ENCODE assay signal across 8 mouse cellular contexts in the genomic region with DNA sequence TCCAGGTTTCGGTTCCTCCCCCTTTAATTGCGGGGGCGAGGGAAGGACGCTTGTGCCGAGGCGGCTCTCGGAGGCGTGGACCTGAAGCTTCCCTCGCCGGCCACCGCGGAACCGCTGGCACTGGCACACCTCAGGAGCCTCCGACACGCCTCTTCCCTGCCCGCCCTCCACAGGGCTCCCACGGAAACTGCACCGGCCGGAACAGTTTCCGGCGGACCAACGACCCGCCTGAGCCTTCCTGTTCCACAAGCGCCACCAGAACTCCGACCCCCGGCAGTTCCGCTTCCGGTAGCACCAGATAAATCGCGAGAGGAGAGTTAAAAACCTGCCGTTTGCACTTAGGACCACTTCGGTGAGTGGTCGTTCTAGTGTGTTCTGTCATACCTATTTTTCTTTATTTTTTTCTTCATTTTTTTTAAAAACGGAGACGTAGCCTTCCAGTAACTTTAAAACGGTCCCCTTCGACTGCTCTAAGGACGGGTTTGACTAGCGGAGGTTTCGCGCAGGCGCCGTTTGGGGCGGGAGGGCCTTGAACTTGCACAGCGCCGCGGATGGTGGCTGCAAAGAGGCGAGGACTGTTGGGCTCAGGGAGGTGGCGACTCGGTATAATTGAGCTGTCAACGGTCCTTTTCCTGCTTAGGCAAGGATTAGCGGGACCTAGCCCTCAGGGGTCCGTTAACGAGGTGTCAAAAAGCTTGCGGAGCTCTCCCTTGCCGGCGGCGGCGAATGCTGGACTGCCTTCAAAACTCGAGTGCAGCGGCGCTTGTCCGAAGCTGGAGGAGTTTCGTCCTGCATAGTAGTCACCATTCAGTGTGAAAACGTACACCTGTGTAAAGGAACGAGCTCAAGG. TPM values are rescaled to one million over a fixed set of nuclear protein-coding genes. Genes with fewer than 3 reads are reported as not detected.
DNase-seq lines count a peak whose midpoint lies in the region; ATAC-seq lines count a peak whose summit lies in the region.

Gin1 (plus strand) TSS at position 269 of the 850 bp plus-strand sequence.
Ppip5k2 (minus strand) TSS at position 508 of the 850 bp plus-strand sequence.

- peak; percentile 95 for ATAC-seq in erythroblast, adult 5-6 weeks (replicated peaks; ENCODE audit: low FRiP score, poor library complexity, severe bottlenecking)
- ATAC-seq in kidney, embryonic 15.5 days (replicated peaks; ENCODE audit: low FRiP score): peak; percentile 99
- ATAC-seq in monocyte, adult 5-6 weeks (replicated peaks; ENCODE audit: insufficient number of reproducible peaks, low FRiP score, low TSS enrichment, poor library complexity, severe bottlenecking): peak; percentile 91

- peak within 1 kb of the TSS; percentile 69 for H3K4me2 ChIP-seq in kidney, embryonic 15.5 days

- H3K4me3 ChIP-seq in heart, embryonic 10.5 days: peak within 1 kb of the TSS; percentile 95
- peak within 1 kb of the TSS; percentile 98 for H3K4me3 ChIP-seq in kidney, embryonic 15.5 days (replicated peaks)

- under 1% methylated on average over 66 of the region's 66 CpGs for WGBS in heart, embryonic 10.5 days
- WGBS in kidney, embryonic 15.5 days: under 1% methylated on average over 66 of the region's 66 CpGs

- H3K4me1 ChIP-seq in heart, embryonic 10.5 days: peaks cover 3% of the 10 kb centered on the region; the same call in 1 of the 2 replicates
- H3K4me1 ChIP-seq in kidney, embryonic 15.5 days: peaks cover 18% of the 10 kb centered on the region

- no peaks in the 10 kb centered on the region for H3K36me3 ChIP-seq in heart, embryonic 10.5 days
- H3K36me3 ChIP-seq in kidney, embryonic 15.5 days: no peaks in the 10 kb centered on the region

- no peaks in the 10 kb centered on the region for H3K9me3 ChIP-seq in heart, embryonic 10.5 days
- no peaks in the 10 kb centered on the region for H3K9me3 ChIP-seq in kidney, embryonic 15.5 days (replicated peaks)

- H3K9ac ChIP-seq in kidney, embryonic 15.5 days: peak within 1 kb of the TSS; percentile 89

- H3K27ac ChIP-seq in heart, embryonic 10.5 days: peak within 1 kb of the TSS; percentile 94
- peak within 1 kb of the TSS; percentile 93 for H3K27ac ChIP-seq in kidney, embryonic 15.5 days

- DNase-seq in B cell, adult 2 months: peak; percentile 95
- peak; percentile 99 for DNase-seq in brain, adult 2 months (ENCODE audit: low read depth, low spot score)
- peak; percentile 97 for DNase-seq in heart, embryonic 10.5 days (ENCODE audit: low spot score)
- peak; percentile 96 for DNase-seq in liver
- DNase-seq in spleen, postnatal 4 days (ENCODE audit: low spot score in 2 of 2): peak; percentile 94 to 96

- no peaks in the 10 kb centered on the region for H3K27me3 ChIP-seq in heart, embryonic 10.5 days (ENCODE audit: insufficient read depth, poor library complexity, severe bottlenecking)
- no peaks in the 10 kb centered on the region for H3K27me3 ChIP-seq in kidney, embryonic 15.5 days

RNA-seq across cellular contexts. Expression of gene Gin1, which starts in this region (rescaled TPM):
- total RNA-seq in erythroblast, adult 5-6 weeks (2015; ENCODE audit: low replicate concordance): 8.6 and 9.6 TPM in 2 replicates
- total RNA-seq in erythroblast, adult 5-6 weeks (2017; ENCODE audit: low replicate concordance): 6.8 and 9.6 TPM in 2 replicates
- 15.6 and 15.8 TPM in 2 replicates for polyA plus RNA-seq in heart, embryonic 10.5 days (2016; fragmentation: Nextera tagmentation; extraction: Ambion mirVana)
- polyA plus RNA-seq in kidney, embryonic 15.5 days (2015; fragmentation: Nextera tagmentation; extraction: Ambion mirVana): 19.3 and 21.3 TPM in 2 replicates
- total RNA-seq in monocyte, adult 5-6 weeks (2017): 4.8 to 8.8 TPM (median 8.4 TPM) in 3 replicates

RNA-seq across cellular contexts. Expression of gene Ppip5k2, which starts in this region (rescaled TPM):
- total RNA-seq in erythroblast, adult 5-6 weeks (2015; ENCODE audit: low replicate concordance): 7.7 and 15.0 TPM in 2 replicates
- 12.3 and 13.1 TPM in 2 replicates for total RNA-seq in erythroblast, adult 5-6 weeks (2017; ENCODE audit: low replicate concordance)
- polyA plus RNA-seq in heart, embryonic 10.5 days (2016; fragmentation: Nextera tagmentation; extraction: Ambion mirVana): 29.3 and 37.2 TPM in 2 replicates
- 33.4 and 33.7 TPM in 2 replicates for polyA plus RNA-seq in kidney, embryonic 15.5 days (2015; fragmentation: Nextera tagmentation; extraction: Ambion mirVana)
- 32.8 to 50.5 TPM (median 42.8 TPM) in 3 replicates for total RNA-seq in monocyte, adult 5-6 weeks (2017)

Comparison
In these comparisons a context has a peak if more than half of its experiments do, and no peak if none do; other contexts are left out.
1. Peak in every context shown above with its lines: DNase-seq, ATAC-seq, H3K4me3 ChIP-seq and H3K27ac ChIP-seq.